ENCODE assay signal across 22 mouse cellular contexts in the genomic region with DNA sequence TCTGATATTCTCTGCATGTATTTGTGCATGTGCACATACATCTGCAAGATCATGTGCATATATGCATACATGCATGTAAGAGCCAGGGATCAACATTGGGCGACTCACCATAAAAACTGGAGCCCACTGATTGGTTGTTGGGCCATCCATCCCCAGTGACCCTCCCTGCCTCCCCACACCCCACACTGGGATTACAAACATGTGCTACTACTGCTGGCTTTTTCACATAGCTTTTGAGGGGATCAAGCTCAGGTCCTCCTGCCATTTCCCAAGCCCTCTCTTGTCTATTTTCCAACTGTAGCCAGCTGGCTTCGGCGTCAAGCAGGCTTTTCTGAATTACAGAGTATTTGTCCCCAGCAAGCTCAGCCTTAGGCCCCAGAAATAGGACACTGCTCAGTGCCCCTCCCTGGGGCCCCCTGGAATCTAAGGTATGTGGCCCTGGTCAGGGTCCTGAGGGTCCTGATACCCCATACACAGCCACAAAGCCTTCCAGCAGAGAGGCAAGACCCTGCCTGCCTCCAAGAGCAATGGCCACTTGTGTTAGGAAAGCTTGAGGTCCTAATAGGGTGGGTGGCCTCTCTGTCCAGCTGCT. TPM values are rescaled to one million over a fixed set of nuclear protein-coding genes. Genes with fewer than 3 reads are reported as not detected.
DNase-seq lines count a peak whose midpoint lies in the region; ATAC-seq lines count a peak whose summit lies in the region.
"Had no signal": no experiment of that assay in that cellular context is flagged by ENCODE, and none has a peak within 500 bp of the region (broad histone marks: within the 10 kb centered on the region; RNA-seq: fewer than 3 reads in every experiment).

No protein-coding gene starts in this region.

- peaks cover 8% of the 10 kb centered on the region for H3K27me3 ChIP-seq in hindbrain, embryonic 10.5 days (ENCODE audit: insufficient read depth, poor library complexity, severe bottlenecking)
- no peaks in the 10 kb centered on the region; the same call in 1 of the 2 replicates for H3K27me3 ChIP-seq in hindbrain, embryonic 12.5 days
- H3K27me3 ChIP-seq in embryonic facial prominence, embryonic 10.5 days (replicated peaks; ENCODE audit: low read depth, poor library complexity, severe bottlenecking): 0 out of 2 replicates have a peak, but pooled peaks cover 8% of the 10 kb centered on the region
- H3K27me3 ChIP-seq in embryonic facial prominence, embryonic 14.5 days (replicated peaks; ENCODE audit: control insufficient read depth, insufficient read depth, low read length): no peaks in the 10 kb centered on the region
- H3K27me3 ChIP-seq in limb, embryonic 15.5 days: 0 out of 2 replicates have a peak, but pooled peaks cover 4% of the 10 kb centered on the region
- H3K27me3 ChIP-seq in forebrain, embryonic 16.5 days (replicated peaks; ENCODE audit: control insufficient read depth, insufficient read depth, low read length): no peaks in the 10 kb centered on the region
- H3K27me3 ChIP-seq: embryonic facial prominence, embryonic 13.5 days; heart, embryonic 12.5 days; hindbrain, embryonic 13.5 days had no signal

- no peaks in the 10 kb centered on the region for H3K9me3 ChIP-seq in hindbrain, embryonic 10.5 days
- no peaks in the 10 kb centered on the region for H3K9me3 ChIP-seq in hindbrain, embryonic 12.5 days (replicated peaks)
- H3K9me3 ChIP-seq in embryonic facial prominence, embryonic 10.5 days: no peaks in the 10 kb centered on the region
- no peaks in the 10 kb centered on the region for H3K9me3 ChIP-seq in embryonic facial prominence, embryonic 14.5 days (ENCODE audit: control insufficient read depth, low read length)
- no peaks in the 10 kb centered on the region for H3K9me3 ChIP-seq in limb, embryonic 15.5 days
- H3K9me3 ChIP-seq in forebrain, embryonic 16.5 days (ENCODE audit: control insufficient read depth, low read length): no peaks in the 10 kb centered on the region
- H3K9me3 ChIP-seq: embryonic facial prominence, embryonic 13.5 days; forebrain, embryonic 10.5 days; heart, embryonic 12.5 days; hindbrain, embryonic 13.5 days had no signal

- no peak for DNase-seq in hindbrain, embryonic 10.5 days (ENCODE audit: low spot score)
- no peak for DNase-seq in embryonic facial prominence, embryonic 10.5 days (ENCODE audit: low spot score)
- peak; percentile 73 for DNase-seq in embryonic facial prominence, embryonic 14.5 days (ENCODE audit: low spot score)
- DNase-seq: adrenal gland, adult 8-10 months; adrenal gland, postnatal 36 days; cerebellum, adult 11 months; cerebellum, adult 8-10 months; cerebellum, postnatal 14 days; embryo, embryonic 11 days; gastrocnemius, postnatal 36 days; heart, adult 2 months; heart, postnatal 36 days had no signal

- no peak overlapping the region for H3K9ac ChIP-seq in hindbrain, embryonic 12.5 days
- no peak overlapping the region for H3K9ac ChIP-seq in embryonic facial prominence, embryonic 14.5 days (ENCODE audit: low read depth, low read length)
- no peak overlapping the region for H3K9ac ChIP-seq in limb, embryonic 15.5 days
- no peak overlapping the region for H3K9ac ChIP-seq in forebrain, embryonic 16.5 days (replicated peaks; ENCODE audit: low read depth, low read length)
- H3K9ac ChIP-seq: embryonic facial prominence, embryonic 13.5 days; heart, embryonic 12.5 days; hindbrain, embryonic 13.5 days had no signal

- H3K27ac ChIP-seq in hindbrain, embryonic 10.5 days: peak overlapping the region; percentile 31; the same call in 1 of the 2 replicates
- H3K27ac ChIP-seq in hindbrain, embryonic 12.5 days: no peak overlapping the region
- H3K27ac ChIP-seq in embryonic facial prominence, embryonic 10.5 days (replicated peaks): peak overlapping the region; percentile 66
- no peak overlapping the region for H3K27ac ChIP-seq in embryonic facial prominence, embryonic 14.5 days (replicated peaks; ENCODE audit: low read depth, low read length)
- no peak overlapping the region for H3K27ac ChIP-seq in limb, embryonic 15.5 days
- H3K27ac ChIP-seq in forebrain, embryonic 16.5 days (ENCODE audit: low read length): no peak overlapping the region
- H3K27ac ChIP-seq: embryonic facial prominence, embryonic 13.5 days; forebrain, embryonic 10.5 days; heart, adult 2 months; hindbrain, embryonic 13.5 days; hindbrain, postnatal 0 days had no signal

- no peak overlapping the region for H3K4me2 ChIP-seq in hindbrain, embryonic 12.5 days (replicated peaks)
- H3K4me2 ChIP-seq in embryonic facial prominence, embryonic 14.5 days (ENCODE audit: low read depth, low read length): no peak overlapping the region
- H3K4me2 ChIP-seq in limb, embryonic 15.5 days: no peak overlapping the region
- H3K4me2 ChIP-seq in forebrain, embryonic 16.5 days (ENCODE audit: low read length): no peak overlapping the region
- H3K4me2 ChIP-seq: embryonic facial prominence, embryonic 13.5 days; heart, embryonic 12.5 days; hindbrain, embryonic 13.5 days had no signal

- peaks cover 30% of the 10 kb centered on the region for H3K4me1 ChIP-seq in hindbrain, embryonic 10.5 days (replicated peaks)
- peaks cover 9% of the 10 kb centered on the region for H3K4me1 ChIP-seq in hindbrain, embryonic 12.5 days
- peaks cover 21% of the 10 kb centered on the region for H3K4me1 ChIP-seq in embryonic facial prominence, embryonic 10.5 days
- no peaks in the 10 kb centered on the region; the same call in 1 of the 2 replicates for H3K4me1 ChIP-seq in embryonic facial prominence, embryonic 14.5 days (ENCODE audit: control insufficient read depth, insufficient read depth, low read length)
- H3K4me1 ChIP-seq in limb, embryonic 15.5 days: peaks cover 14% of the 10 kb centered on the region
- H3K4me1 ChIP-seq in forebrain, embryonic 16.5 days (replicated peaks; ENCODE audit: control insufficient read depth, insufficient read depth, low read length): no peaks in the 10 kb centered on the region

- H3K36me3 ChIP-seq in hindbrain, embryonic 10.5 days: no peaks in the 10 kb centered on the region
- no peaks in the 10 kb centered on the region for H3K36me3 ChIP-seq in hindbrain, embryonic 12.5 days
- H3K36me3 ChIP-seq in embryonic facial prominence, embryonic 10.5 days (replicated peaks): no peaks in the 10 kb centered on the region
- no peaks in the 10 kb centered on the region for H3K36me3 ChIP-seq in embryonic facial prominence, embryonic 14.5 days (ENCODE audit: control insufficient read depth, insufficient read depth, low read length)
- H3K36me3 ChIP-seq in limb, embryonic 15.5 days: no peaks in the 10 kb centered on the region
- H3K36me3 ChIP-seq in forebrain, embryonic 16.5 days (ENCODE audit: control insufficient read depth, insufficient read depth): no peaks in the 10 kb centered on the region
- H3K36me3 ChIP-seq: embryonic facial prominence, embryonic 13.5 days; forebrain, embryonic 10.5 days; heart, embryonic 12.5 days; hindbrain, embryonic 13.5 days had no signal

- ATAC-seq in hindbrain, embryonic 12.5 days (ENCODE audit: low FRiP score): no peak
- peak; percentile 63 for ATAC-seq in embryonic facial prominence, embryonic 14.5 days (ENCODE audit: low read depth)
- 0 out of 2 replicates have a peak, but pooled peaks have one; percentile 15 for ATAC-seq in limb, embryonic 15.5 days (ENCODE audit: insufficient number of reproducible peaks, low FRiP score, low TSS enrichment, low read depth)
- no peak for ATAC-seq in forebrain, embryonic 16.5 days
- ATAC-seq: forebrain, embryonic 14.5 days; hindbrain, postnatal 0 days had no signal

- 65% methylated on average over 3 of the region's 3 CpGs for WGBS in hindbrain, embryonic 10.5 days
- 69% methylated on average over 3 of the region's 3 CpGs for WGBS in hindbrain, embryonic 12.5 days
- WGBS in embryonic facial prominence, embryonic 10.5 days: 52% methylated on average over 3 of the region's 3 CpGs
- WGBS in embryonic facial prominence, embryonic 14.5 days: 44% methylated on average over 3 of the region's 3 CpGs
- WGBS in limb, embryonic 15.5 days: 68% methylated on average over 3 of the region's 3 CpGs
- WGBS in forebrain, embryonic 16.5 days: 78% methylated on average over 3 of the region's 3 CpGs

- no peak overlapping the region for H3K4me3 ChIP-seq in hindbrain, embryonic 10.5 days
- no peak overlapping the region for H3K4me3 ChIP-seq in hindbrain, embryonic 12.5 days
- no peak overlapping the region for H3K4me3 ChIP-seq in embryonic facial prominence, embryonic 10.5 days
- no peak overlapping the region for H3K4me3 ChIP-seq in embryonic facial prominence, embryonic 14.5 days (ENCODE audit: low read depth, low read length)
- H3K4me3 ChIP-seq in limb, embryonic 15.5 days: no peak overlapping the region
- H3K4me3 ChIP-seq in forebrain, embryonic 16.5 days (replicated peaks; ENCODE audit: low read length): no peak overlapping the region
- H3K4me3 ChIP-seq: embryonic facial prominence, embryonic 13.5 days; erythroblast, embryonic 14.5 days; forebrain, embryonic 10.5 days; heart, adult 2 months; heart, embryonic 12.5 days; hindbrain, embryonic 13.5 days had no signal

RNA-seq across cellular contexts. Expression of gene Pdgfa, which starts 58.5 kb away (rescaled TPM):
- 10.4 and 12.8 TPM in 2 replicates for polyA plus RNA-seq in hindbrain, embryonic 10.5 days (2016; fragmentation: Nextera tagmentation; extraction: Ambion mirVana)
- 11.2 and 13.4 TPM in 2 replicates for polyA plus RNA-seq in hindbrain, embryonic 12.5 days (2016; fragmentation: Nextera tagmentation; extraction: Ambion mirVana)
- 30.8 and 33.5 TPM in 2 replicates for polyA plus RNA-seq in embryonic facial prominence, embryonic 10.5 days (2016; fragmentation: Nextera tagmentation; extraction: Ambion mirVana)
- polyA plus RNA-seq in embryonic facial prominence, embryonic 14.5 days (2014; fragmentation: Nextera tagmentation; extraction: Ambion mirVana): 65.7 and 73.2 TPM in 2 replicates
- polyA plus RNA-seq in limb, embryonic 15.5 days (2015; fragmentation: Nextera tagmentation; extraction: Ambion mirVana): 65.7 and 69.9 TPM in 2 replicates
- 15.5 and 19.1 TPM in 2 replicates for polyA plus RNA-seq in forebrain, embryonic 16.5 days (2015; fragmentation: Nextera tagmentation; extraction: Ambion mirVana)

Comparison
In these comparisons a context has a peak if more than half of its experiments do, and no peak if none do; other contexts are left out.
1. H3K27ac ChIP-seq: peak in hindbrain, embryonic 10.5 days (single experiment) and embryonic facial prominence, embryonic 10.5 days (single experiment); none in hindbrain, embryonic 12.5 days (single experiment), embryonic facial prominence, embryonic 14.5 days (single experiment), limb, embryonic 15.5 days (single experiment) and forebrain, embryonic 16.5 days (single experiment).
2. ATAC-seq: peak in embryonic facial prominence, embryonic 14.5 days (single experiment) and limb, embryonic 15.5 days (single experiment); none in hindbrain, embryonic 12.5 days (single experiment) and forebrain, embryonic 16.5 days (single experiment).